Mouse (Mus musculus) frontal cortex, postnatal 14 days (tissue): Measurements from ENCODE around the gene Mysm1.

Source experiments
- DNase-seq, 2 experiments: peaks; one replicate each; pipeline ENCODE4 v3.0.0; 2022; ENCODE audit warnings: low spot score in 2 of 2

The Mysm1 gene

DNA sequence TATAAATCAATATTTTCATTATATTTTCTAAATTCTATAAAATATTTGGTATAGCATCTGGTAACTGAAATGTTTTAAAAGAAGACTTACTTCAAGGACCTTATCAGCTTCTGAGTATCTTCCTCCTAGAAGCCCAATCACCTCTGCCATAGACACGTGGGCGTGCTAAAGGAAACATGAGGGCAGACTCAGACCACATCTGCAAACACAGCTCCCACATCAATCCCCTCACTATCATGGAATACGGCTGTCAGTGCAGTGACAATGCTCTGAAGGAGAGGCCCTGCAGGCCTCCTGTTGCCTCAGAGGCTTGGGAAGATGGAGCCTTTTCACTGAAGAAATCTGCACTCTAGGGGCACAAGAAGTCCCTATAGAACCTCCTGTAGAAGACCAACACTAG, 26.1 kb downstream of the Mysm1 start:
- DNase-seq: no peak

DNA sequence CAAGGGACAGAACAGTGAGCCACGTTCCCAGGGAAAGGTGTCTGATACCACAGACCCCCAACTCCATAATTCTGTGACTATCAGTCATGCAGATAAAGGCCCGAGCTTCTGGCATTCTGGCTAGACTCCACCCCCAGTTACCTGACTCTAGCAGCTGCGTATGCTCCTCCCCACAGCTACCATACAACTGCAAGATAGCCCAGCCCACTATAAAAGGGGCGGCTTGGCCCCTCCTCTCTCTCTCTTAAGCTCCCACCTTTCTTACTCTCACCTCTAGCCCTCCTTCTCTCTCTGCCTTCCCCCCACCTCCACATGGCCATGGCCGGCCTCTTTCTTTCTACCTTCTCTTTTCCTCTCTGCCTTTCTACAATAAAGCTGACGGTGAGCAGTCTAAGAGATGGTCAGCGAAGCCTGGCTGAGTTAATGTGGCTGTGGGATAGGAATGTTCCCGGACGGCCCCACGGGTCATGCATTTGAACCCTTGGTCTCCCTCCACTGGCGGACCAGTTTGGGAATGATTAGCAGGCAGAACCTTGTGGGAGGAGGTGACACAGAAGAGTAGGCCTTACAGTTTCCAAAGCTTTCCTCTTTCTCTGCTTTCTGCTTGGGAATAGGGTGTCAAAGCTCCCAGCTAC, 37.6 kb downstream of the Mysm1 start:
- no peak for DNase-seq

DNA sequence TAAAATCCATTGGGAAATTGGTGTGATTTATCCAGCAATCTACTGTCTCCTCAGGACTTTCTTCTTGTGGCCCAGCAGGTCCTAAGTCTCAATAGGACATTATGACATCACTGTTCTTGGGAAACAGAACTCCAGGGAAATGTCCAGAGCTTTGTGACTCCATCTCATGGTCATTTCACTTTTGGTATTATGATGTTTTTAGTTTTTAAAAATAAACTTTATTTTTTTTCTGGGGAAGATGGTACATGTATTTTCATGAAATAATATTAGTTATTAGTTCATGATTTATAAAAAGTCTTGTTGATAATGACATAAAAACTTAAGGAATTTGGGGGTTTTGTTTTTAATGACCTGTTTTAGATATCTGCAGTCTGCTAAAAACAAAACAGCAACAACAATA, 50.2 kb downstream of the Mysm1 start, which contains the start of gene Eqtn:
TSS of gene Eqtn (minus strand) at position 101 of the 400 bp plus-strand sequence.
- no peak for DNase-seq

DNA sequence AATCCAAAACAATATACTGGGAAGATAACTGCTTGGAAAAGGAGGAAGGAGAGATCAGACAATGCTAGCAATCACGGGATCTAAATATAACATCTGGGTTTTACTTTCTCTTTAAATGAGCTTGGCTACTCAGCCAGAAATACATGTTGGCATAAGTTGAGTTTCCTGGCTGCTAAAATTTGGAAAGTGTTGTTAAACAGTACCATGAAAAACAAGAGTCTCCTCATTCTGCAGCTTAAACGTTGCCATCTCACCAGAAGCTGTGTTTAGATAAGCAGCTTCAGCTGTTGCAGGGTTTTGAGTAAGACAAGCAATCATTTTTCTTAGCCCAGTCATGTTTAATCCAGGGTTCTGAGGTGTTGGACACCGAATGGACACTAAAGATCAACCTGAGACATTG, 77.1 kb downstream of the Mysm1 start:
- no peak for DNase-seq

DNA sequence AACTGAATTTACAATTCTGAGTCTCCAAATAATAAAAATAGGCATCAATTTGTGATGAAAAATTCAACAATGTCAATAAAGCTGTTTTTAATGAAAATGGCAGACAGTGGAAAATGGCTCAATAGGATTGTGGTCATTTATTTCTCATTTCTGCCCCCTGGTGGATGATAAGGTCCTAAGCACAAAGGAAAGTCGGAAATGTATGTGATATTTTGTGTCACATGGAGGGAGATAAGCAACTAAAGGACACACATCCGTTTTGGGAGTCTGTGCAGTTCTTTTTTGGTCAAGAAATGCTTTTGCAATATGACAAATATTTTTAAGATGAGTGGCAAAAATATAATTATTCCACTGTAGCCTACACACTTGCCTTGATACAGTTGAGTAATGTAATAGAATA, 78.2 kb downstream of the Mysm1 start:
- DNase-seq: no peak
